Mouse (Mus musculus) frontal cortex, postnatal 10 days (tissue): ENCODE data around the gene Zbp1.

Experiments used
- DNase-seq, 2 experiments: peaks; one replicate each; pipeline ENCODE4 v3.0.0; 2022; ENCODE audit warnings: low spot score in 2 of 2, mixed read lengths in 1 of 2

Zbp1 gene

DNA sequence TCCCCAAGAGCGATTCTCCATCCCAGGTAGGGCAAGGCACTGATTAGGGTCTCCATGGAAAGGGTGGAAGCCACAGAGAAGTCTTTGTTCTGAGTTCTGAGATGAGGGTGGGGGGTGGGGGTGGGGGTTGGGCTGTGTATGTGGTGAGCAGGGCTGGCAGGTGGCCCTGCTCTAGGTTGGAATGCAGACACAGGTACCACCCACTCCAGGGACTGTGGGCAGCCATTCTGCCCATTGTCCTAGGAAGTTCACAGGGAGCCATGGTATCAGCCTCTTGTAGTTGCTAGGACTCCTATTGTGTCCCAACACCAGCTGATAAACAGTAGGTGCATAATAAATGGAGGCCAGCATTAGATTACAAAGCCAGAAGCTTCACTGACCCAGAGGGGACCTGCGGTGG lies 28.5 kb upstream of the Zbp1 start:
- DNase-seq: no peak

GRCm38 (mm10) chr2:173246688-173247087 lies 28.0 kb upstream of the Zbp1 start:
- no peak for DNase-seq

DNA sequence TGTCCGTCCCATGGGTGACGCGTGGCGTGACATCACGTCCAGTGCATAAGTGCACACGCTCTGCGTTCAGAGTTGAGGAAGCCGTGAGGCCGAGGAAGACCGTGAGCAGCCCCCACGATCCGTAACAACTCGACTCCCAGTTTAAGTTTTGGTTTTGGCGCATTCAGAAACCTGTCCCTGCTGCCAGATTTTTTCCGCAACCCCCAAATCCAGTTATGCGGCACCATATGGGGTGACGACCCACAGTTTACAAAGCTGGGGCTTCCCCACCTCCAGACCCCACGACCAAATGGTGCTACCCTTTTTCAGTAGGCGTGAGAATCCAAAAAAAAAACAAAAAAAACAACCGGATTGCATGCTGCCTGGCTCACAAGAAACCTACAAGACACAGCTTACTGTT lies 26.5 kb upstream of the Zbp1 start:
- DNase-seq: no peak

DNA sequence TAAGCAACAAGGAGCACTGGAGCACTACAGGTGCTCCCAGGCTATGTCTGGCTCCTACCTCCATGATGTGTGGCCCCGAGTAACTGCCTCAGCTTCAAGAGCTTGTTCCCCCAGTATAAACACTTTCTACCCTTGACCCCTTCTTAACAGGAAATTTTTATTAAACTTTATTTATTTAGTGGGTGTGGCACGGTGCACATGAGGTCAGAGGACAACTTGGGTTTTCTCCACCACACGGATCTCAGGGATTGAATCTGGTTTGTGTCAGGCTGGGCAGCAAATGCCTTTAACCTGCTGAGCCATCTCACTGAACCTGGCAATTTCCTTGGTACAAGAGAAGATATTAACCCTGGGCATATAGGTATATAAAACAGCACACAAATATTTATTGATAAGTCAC lies 25.4 kb upstream of the Zbp1 start:
- DNase-seq: no peak

DNA sequence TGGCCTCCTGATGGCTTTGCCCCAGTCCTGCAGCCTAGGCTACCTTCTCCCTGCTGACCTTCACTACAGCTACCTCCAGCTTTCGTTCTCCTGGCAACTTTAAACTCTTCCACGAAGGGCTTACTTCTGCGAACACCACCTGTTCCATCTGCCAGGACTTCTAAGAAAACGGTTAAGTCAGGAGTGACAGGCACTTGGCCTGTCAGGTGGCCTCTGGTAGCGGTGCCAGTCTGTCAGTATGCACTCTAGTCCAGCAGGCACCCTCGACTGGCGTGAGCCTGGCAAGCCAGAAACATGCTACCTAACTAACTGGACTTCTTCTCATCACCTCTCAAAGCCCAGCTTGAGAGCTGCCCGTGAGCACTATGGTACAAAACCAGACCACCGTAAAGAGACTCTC lies 24.9 kb upstream of the Zbp1 start:
- no peak for DNase-seq

DNA sequence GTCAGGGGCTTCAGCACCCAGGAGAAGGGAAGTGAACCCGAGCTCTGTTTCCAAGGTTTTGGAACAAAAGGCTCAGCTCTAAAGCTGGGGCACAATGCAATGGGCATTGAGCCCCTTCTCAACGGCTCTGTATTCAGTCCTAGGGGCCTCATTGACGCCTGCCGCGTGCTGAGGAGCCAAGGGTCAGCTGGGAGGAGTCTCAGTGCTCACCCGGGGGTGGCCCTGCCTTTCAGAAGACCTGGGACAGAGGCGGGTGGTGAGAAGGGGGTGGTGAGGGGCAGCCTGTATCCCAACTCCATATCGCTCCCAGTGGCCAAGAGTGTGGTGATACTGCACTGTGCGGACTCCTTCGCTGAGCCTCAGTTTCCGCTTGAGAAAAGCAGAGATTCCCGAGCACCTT lies 24.2 kb upstream of the Zbp1 start:
- no peak for DNase-seq

DNA sequence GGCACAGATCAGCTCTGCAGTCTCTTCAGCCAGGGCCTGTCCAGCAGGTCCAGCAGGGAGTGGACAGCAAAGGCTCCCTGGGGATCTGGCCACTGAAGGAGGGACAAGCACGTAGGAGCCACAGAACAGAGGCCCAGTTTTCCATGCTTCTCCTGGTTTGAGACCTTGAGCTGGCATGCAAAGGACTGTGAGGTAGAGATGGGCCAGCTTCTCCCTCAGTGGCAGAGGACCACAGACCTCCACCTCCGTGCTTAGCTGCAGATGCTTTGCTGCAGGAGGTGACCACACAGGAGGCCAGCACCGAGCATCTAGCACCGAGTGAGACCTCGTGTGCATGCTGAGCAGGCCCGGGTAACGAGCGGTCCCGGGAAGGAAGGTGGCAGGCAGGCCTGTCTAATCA lies 22.0 kb upstream of the Zbp1 start:
- DNase-seq: no peak

GRCm38 (mm10) chr2:173238522-173238921 lies 19.8 kb upstream of the Zbp1 start:
- DNase-seq: no peak

- no peak for DNase-seq
Observed at GRCm38 (mm10) chr2:173235435-173236332, 17.0 kb upstream of the Zbp1 start.

GRCm38 (mm10) chr2:173232766-173233099 lies 14.0 kb upstream of the Zbp1 start:
- no peak for DNase-seq

DNA sequence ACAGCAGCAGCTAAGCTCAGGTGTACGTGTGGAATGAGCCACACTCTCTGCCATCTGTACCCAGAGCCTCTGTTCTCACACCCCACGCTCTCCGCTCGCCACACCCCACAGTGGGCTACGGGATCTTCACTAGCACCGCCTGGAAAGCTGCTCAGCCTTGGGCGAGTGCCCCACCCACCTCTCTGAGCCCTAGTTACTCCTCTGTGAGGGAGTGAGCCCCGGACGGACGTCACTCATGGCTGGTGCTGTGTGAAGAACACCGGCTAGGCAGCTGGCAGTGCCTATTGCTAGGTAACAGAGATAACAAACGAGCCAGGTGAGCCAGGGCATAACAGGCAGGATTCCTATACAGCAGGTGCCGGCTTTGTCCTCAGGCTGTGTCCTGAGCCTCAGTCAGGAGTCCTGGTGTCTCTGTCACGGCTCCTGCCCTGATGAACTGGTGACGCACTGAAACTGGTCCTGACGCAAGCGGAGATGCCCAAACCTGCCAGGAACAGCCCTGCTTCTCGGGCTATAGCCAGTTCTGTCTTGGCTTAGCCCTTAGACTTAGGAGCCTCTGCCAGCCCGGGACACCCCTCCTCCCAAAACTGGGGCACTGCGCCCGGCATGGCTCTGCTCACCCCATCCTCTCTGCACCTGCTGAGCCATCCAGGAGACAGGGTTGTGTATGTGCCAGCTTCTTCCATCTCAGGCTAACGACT lies 13.5 kb upstream of the Zbp1 start:
- DNase-seq: no peak

DNA sequence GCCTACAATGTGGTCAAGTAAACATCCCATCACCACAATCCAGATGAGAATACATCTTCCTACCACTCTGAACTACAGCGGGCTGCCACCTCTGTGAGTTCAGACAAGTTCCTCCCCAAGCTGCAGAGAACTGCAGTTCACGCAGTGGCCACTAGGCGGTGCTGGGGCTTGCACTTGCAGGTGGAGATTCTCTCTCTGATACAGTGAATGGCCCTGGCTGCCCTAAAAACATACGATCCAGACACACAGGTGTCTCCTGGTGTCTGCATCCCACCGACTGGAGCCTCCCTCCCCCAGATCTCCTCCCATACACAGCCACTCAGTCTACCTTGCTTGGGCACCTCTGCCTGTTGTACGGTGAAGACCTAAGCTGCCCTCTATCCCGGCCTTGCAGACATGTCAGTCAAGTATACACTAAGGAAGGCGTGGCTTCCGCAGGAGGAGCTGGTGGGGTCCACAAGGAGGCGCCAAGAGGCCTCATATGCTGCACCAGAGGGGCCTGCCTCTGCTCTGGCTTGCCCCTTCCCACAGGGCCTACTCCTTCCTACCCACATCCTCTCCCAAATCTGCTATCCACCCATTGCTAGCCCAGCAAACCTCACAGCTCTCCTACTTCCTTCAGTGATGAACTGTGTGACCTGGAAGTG lies 11.0 kb upstream of the Zbp1 start:
- DNase-seq: peak; percentile 72 to 89

GRCm38 (mm10) chr2:173228567-173228966 lies 9.8 kb upstream of the Zbp1 start:
- no peak for DNase-seq

DNA sequence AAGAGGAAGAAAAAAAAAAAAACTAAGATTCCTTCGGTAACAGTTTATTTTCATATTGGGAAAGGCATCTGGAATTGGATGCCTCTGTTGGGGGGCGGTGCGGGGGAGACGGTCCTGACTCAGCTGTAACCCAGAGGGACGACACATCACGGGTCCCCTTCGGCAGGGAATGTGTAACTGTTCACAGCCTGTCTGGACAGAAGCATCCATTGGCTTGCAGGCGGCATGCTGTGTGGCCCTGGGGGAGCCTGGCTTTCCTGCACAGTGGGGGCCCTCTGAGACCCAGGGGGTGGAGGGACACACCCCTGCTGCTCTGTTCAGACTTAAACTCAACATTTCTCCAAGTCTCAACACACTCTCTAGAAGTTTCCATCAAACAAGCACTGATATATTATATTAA lies 8.1 kb upstream of the Zbp1 start:
- DNase-seq: no peak

- no peak for DNase-seq
Observed at GRCm38 (mm10) chr2:173225906-173226305, 7.2 kb upstream of the Zbp1 start.

DNA sequence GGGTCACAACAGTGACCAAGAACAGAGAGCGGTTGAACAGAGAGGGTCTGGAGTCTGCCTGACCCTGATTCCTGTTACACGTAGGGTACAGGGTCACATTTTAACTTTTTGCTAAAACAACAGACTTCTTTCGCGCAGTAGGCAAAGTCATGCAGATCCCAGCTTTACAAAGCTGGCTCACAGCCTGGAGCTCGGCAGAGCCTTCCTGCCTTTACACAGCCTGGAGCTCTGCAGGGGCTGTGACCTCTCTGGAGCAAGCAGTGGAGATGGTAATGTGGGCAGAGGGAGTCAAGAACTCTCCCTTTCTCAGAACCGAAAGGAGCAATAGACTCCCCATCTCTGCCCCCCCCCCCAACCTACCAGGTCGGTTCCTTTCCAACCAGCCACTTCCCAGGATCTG lies 6.1 kb upstream of the Zbp1 start:
- no peak for DNase-seq

GRCm38 (mm10) chr2:173224097-173224496 lies 5.4 kb upstream of the Zbp1 start:
- DNase-seq: no peak

- no peak for DNase-seq
Observed at GRCm38 (mm10) chr2:173223496-173223895, 4.8 kb upstream of the Zbp1 start.

DNA sequence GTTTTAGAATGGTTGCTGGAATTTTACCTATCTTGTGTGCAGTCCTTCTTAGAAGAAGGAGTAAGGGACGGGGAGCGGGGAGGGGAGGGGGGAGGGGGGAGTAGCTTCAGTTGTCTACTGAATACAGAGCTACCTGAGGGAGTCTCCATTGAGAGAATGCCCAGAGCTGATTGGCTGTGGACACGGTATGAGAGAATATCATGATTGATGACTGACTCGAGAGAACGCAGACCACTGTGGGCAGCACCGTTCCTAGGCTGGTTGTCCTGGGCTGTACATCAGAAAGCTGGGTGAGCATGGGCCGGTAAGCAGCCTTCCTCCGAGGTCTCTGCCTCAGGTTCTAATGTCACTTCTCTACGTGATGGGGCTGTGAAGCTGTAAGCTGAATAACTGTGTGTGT lies 2.0 kb upstream of the Zbp1 start:
- DNase-seq: peak in 1 of 2 experiments; percentile 1

DNA sequence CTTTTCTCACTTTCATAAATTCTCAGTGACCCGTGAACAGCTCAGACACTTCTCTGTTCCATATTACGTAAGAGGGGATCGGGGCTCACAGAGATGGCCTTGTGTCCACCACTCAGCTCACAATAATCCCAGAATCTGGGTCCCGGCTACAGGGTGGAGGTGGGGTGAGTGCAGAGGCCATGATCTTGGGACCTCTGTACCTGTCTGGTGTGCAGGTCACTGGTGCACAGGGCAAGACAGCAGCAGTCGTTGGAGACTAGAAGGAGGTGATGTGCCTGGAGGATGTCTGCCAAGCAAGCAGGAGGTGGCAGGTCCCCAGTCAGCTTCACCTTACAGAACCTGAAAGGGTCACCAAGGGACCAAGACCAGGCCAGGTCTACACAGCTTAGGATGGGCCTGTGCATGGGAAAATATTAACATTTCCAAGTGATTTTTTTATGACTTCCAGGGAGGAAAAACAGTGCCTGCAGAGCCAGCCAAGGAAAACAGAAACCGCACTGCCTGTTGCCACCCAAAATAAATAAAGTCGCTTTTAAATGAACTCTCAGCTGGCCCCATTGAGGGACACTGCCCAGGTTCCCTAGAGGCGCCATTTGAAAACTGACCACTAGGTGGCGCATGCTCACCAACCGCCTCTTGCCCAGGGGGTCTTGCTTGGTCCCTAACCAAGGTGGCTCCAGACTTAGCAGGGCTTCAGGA lies 682 bp upstream of the Zbp1 start:
- peak in 1 of 2 experiments; percentile 19 for DNase-seq

DNA sequence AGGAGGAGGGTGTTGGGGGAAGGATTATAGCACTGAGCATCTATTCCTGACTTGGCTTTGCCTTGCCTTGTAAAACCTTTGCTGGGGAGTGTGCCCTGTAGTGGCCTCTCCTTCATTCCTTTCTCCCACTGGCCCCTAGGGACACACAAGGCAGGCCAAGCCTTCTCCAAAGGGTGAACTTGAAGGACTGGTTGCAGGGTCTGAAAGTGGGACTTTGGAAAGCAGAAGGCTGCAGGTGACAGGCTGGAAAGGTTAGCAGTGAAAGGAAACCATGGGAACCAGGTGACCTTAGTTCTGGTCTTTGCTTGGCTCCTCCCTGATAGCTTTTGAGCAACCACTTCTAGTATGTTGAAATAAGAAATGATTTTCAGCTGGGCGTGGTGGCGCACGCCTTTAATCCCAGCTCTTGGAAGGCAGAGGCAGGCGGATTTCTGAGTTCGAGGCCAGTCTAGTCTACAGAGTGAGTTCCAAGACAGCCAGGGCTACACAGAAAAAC lies 912 bp downstream of the Zbp1 start:
- no peak for DNase-seq

DNA sequence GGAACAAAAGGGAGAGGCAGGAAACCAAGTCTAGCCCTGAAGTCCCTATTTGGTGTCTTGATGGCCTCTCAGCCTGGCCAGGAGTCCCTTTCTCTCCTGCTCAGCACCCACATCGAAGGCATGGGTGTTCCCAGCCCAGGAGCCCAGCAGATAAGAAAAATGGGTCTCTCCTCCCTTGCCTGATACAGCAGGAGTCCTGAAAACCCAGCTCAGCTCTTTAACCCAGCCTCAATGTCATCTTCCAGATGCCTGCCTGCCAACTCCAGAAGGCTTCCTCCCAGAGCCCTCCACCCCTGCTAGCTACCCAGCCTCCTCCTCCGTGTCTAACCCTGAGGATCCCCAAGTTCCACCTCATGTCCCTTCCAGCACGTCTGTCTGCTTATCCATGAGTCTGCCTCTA lies 1.5 kb downstream of the Zbp1 start:
- DNase-seq: no peak
